Mouse (Mus musculus) liver, adult 2 months (tissue): Measurements from ENCODE around the gene Gm10837. TPM values are rescaled to one million over a fixed set of nuclear protein-coding genes. Genes with fewer than 3 reads are reported as not detected.
"Not testable (repeated sequence)": the region's sequence is repeated elsewhere in the genome, so short reads cannot be mapped to it uniquely, and the experiment has no call there.

Experiments
- DNase-seq: peaks from one replicate; pipeline ENCODE4 v3.0.0-alpha.2; 2011; ENCODE audit warnings: low read depth, low spot score; ENCODE audit errors: extremely low read depth
- H3K27ac ChIP-seq: fragments of 200-500 bp; replicated peaks from 2 replicates; pipeline ENCODE4 v1.5.1; 2012; ENCODE audit warnings: low read depth, mild to moderate bottlenecking, control low read depth, inconsistent platforms, low read length; ENCODE audit not compliant: insufficient read depth
- H3K27me3 ChIP-seq: fragments of 200-500 bp; 2 replicates; pipeline ENCODE4 v1.6.1; 2012; ENCODE audit warnings: mild to moderate bottlenecking, moderate library complexity, low read length, inconsistent platforms; ENCODE audit not compliant: control insufficient read depth, insufficient read depth
- H3K36me3 ChIP-seq: fragments of 200-500 bp; 2 replicates; pipeline ENCODE4 v1.6.1; 2012; ENCODE audit warnings: low read length, inconsistent platforms; ENCODE audit not compliant: control insufficient read depth, insufficient read depth
- H3K4me1 ChIP-seq: fragments of 200-500 bp; 2 replicates; pipeline ENCODE4 v1.6.1; 2011; ENCODE audit warnings: low read length; ENCODE audit not compliant: control insufficient read depth, insufficient read depth
- H3K4me3 ChIP-seq: fragments of 200-500 bp; 2 replicates; pipeline ENCODE4 v1.5.1; 2011; ENCODE audit warnings: low read depth, mild to moderate bottlenecking, control low read depth, low read length, moderate library complexity; ENCODE audit not compliant: insufficient read depth
- H3K79me2 ChIP-seq: fragments of 200-500 bp; 2 replicates; pipeline ENCODE4 v1.6.1; 2012; ENCODE audit warnings: inconsistent platforms, mild to moderate bottlenecking, low read length, moderate library complexity; ENCODE audit not compliant: control insufficient read depth, insufficient read depth
- H3K9ac ChIP-seq: fragments of 200-500 bp; 2 replicates; pipeline ENCODE4 v1.6.1; 2012; ENCODE audit warnings: low read depth, mild to moderate bottlenecking, control low read depth, inconsistent platforms, low read length
- CTCF ChIP-seq: fragments of 200-500 bp; IDR thresholded peaks from 2 replicates; pipeline ENCODE4 v1.5.1; 2011; ENCODE audit warnings: low read depth, low read length, control low read depth
- POLR2A ChIP-seq: fragments of 200-500 bp; IDR thresholded peaks from 2 replicates; pipeline ENCODE4 v1.6.1; 2011; ENCODE audit warnings: low read length, control low read depth; ENCODE audit not compliant: insufficient read depth; ENCODE audit errors: extremely low read depth
- WGBS: fragments of 180-500 bp; shearing (Covaris S2); methylation state at CpG from one replicate; pipeline ENCODE4 v1.1.7; 2018; 5-methylcytosine and 5-hydroxymethylcytosine counted together
- polyA plus RNA-seq: library from polyadenylated mRNA; depleted of rRNA; stranded (reverse); fragments of >200 nt; gene quantifications from 2 replicates; pipeline ENCODE4 v1.2.3, GENCODE M21; 2012
- total RNA-seq: library from RNA; depleted of rRNA; stranded (reverse); fragments of >200 nt; gene quantifications from 2 replicates; pipeline ENCODE4 v1.2.3, GENCODE M21; 2014

Gene Gm10837
- total and polyA plus RNA-seq, 2 experiments: not detected

DNA sequence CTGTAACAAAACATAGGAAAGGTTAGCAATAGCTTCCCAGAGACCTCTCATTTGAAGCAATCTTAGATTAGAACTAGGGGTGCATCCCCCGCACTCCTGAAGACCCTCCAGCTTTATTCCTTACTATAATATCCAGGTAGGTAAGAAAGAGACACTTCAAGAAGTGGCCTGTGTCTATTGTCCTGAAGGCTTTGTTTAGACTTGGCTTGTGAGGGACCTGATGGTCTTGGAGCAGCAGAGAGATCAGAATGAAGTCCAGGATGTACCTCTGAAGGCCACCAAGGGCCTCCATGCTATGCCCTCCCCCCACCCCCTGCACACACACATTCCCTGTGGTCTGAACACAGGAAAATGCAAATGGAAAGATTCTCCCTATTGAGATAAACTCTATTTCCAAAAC, 30.6 kb upstream of the Gm10837 start:
- Histone ChIP-seq H3K27ac (no peak overlapping the region), H3K9ac (no peak overlapping the region), H3K4me3 (no peak overlapping the region), H3K79me2 (no peaks in the 10 kb centered on the region), H3K4me1 (peaks cover 3% of the 10 kb centered on the region; the same call in 1 of the 2 replicates), H3K27me3 (peaks cover 15% of the 10 kb centered on the region), H3K36me3 (no peaks in the 10 kb centered on the region)
- TF ChIP-seq CTCF (no peak), POLR2A (no peak)
- DNase-seq: no peak
- WGBS: 94% methylated on average over 1 of the region's 1 CpGs

DNA sequence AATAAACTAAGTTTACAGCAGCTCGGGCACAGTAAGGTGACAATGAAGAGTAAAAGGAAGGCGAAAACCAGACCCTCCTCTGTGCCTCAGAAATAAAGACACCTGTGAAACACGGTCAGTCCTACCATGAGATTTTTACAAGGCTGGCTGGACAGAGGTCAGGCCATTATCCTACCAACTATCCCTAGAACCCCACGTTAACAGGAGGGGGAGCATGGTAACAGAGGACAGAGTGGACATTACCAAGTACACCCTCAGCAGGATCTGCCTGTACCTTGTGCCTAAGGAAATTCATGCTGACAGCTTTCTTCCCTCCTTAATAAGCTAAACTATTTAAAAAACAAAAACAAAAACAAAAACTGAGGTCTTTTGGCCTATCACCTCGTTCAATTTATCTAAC, 30.2 kb upstream of the Gm10837 start:
- no peak overlapping the region for H3K4me3 ChIP-seq
- no peak overlapping the region for H3K9ac ChIP-seq
- H3K27ac ChIP-seq: no peak overlapping the region
- 79% methylated on average over 5 of the region's 5 CpGs for WGBS
- peaks cover 3% of the 10 kb centered on the region; the same call in 1 of the 2 replicates for H3K4me1 ChIP-seq
- no peaks in the 10 kb centered on the region for H3K79me2 ChIP-seq
- no peaks in the 10 kb centered on the region for H3K36me3 ChIP-seq
- no peak for DNase-seq
- peaks cover 20% of the 10 kb centered on the region for H3K27me3 ChIP-seq
- no peak for TF ChIP-seq POLR2A
- no peak for TF ChIP-seq CTCF

DNA sequence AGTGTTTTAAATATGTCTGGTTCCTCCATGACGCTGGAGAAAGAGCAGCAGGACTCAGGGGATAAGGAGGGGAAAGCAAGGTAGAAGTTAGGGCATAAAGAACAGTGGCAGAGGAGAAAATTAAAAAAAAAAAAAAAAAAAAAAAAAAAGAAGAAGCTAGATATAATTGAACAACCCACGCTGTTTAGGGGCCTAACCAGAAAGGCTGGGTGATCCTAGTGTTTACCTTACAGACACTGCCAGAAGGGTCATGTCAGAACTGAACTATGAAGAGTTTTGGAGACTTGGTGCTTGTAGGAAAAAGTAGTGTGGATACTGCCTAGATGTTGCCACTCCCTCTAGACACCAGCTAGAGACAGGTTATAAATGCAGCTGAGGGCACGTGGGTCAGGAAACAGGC, 28.9 kb upstream of the Gm10837 start:
- 87% methylated on average over 3 of the region's 3 CpGs for WGBS
- no peak for DNase-seq
- Histone ChIP-seq H3K36me3 (no peaks in the 10 kb centered on the region), H3K4me1 (peaks cover 5% of the 10 kb centered on the region; the same call in 1 of the 2 replicates), H3K79me2 (no peaks in the 10 kb centered on the region), H3K9ac (no peak overlapping the region), H3K27me3 (peaks cover 20% of the 10 kb centered on the region), H3K4me3 (no peak overlapping the region), H3K27ac (no peak overlapping the region)
- TF ChIP-seq CTCF (no peak), POLR2A (no peak)

DNA sequence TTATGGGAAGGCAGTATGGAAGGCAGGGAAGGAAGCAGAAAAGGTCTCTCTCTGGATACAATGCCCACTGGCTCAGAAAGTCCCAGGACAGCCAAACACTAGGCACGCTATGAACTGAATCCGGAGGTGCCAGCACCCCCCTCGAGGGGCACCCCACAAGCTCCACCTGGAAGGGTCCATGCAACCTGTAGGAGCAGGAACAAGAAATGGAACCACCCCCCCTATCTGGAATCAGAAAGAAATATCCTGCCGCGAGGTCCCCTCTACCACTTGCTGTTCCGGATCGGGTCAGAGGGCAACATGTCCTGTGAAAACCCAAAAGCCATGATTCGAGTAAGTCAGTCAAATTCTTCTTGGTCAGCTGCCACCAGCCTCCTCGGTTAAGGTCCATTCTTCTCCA, 28.4 kb upstream of the Gm10837 start:
- H3K79me2 ChIP-seq: no peaks in the 10 kb centered on the region
- peaks cover 5% of the 10 kb centered on the region; the same call in 1 of the 2 replicates for H3K4me1 ChIP-seq
- WGBS: 68% methylated on average over 9 of the region's 9 CpGs
- H3K27ac ChIP-seq: no peak overlapping the region
- no peak for DNase-seq
- H3K36me3 ChIP-seq: no peaks in the 10 kb centered on the region
- H3K27me3 ChIP-seq: peaks cover 20% of the 10 kb centered on the region
- H3K4me3 ChIP-seq: no peak overlapping the region
- TF ChIP-seq CTCF: no peak
- no peak for TF ChIP-seq POLR2A
- no peak overlapping the region for H3K9ac ChIP-seq

DNA sequence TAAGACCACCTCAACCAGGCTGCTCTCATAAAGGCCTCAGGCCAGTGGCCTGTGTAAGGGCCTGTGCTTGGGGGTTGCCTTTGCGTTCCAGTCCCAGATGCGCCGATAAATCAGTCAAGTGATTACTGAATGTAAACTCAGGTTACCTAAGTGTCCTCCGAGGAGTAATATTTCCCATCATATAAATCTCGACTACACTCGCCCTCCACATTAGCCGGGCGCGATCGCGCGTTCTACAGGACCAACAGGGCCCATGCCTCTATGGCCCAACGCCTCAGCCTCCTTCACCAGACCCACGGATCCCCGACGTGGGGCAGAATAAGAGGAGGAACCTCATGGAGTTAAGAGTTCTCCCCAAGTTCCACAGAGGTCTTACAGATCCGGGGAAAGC, 27.7 kb upstream of the Gm10837 start:
- no peaks in the 10 kb centered on the region for H3K36me3 ChIP-seq
- no peak for DNase-seq
- H3K4me1 ChIP-seq: peaks cover 5% of the 10 kb centered on the region; the same call in 1 of the 2 replicates
- H3K27me3 ChIP-seq: peaks cover 20% of the 10 kb centered on the region
- no peak for TF ChIP-seq CTCF
- TF ChIP-seq POLR2A: no peak
- H3K27ac ChIP-seq: no peak overlapping the region
- no peak overlapping the region for H3K9ac ChIP-seq
- no peaks in the 10 kb centered on the region for H3K79me2 ChIP-seq
- 47% methylated on average over 17 of the region's 17 CpGs for WGBS
- no peak overlapping the region for H3K4me3 ChIP-seq

DNA sequence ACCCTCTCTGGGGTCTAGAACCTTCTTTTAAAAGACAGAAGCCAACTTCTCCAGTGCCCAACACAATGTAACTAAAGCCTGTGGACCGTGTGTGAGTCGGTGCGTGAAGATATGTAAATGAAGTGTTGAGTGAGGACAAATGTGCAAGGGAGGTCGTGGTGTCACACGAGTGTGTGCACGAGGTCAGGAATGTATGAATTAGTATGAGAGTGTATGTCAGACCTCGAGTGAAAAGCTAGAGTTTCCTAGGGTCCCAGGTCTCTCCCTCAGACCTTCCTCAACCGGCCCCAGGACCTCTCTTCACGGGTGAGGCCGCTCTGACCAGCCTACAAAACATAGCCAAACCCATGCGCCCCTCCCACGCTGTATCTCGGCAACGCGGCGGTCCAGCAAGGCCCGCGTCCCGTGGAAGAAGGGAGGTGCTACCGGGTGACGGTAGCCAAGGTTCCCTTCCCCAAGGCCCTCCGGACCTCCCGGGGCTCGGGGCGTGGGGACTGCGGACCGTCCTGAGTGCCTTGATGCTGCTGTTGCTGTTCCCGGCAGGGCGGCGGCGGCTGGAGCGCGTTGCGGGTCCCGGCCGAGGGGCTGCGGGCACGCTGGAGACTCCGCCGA, 27.2 kb upstream of the Gm10837 start:
- H3K4me3 ChIP-seq: peak overlapping the region; percentile 32; the same call in 1 of the 2 replicates

DNA sequence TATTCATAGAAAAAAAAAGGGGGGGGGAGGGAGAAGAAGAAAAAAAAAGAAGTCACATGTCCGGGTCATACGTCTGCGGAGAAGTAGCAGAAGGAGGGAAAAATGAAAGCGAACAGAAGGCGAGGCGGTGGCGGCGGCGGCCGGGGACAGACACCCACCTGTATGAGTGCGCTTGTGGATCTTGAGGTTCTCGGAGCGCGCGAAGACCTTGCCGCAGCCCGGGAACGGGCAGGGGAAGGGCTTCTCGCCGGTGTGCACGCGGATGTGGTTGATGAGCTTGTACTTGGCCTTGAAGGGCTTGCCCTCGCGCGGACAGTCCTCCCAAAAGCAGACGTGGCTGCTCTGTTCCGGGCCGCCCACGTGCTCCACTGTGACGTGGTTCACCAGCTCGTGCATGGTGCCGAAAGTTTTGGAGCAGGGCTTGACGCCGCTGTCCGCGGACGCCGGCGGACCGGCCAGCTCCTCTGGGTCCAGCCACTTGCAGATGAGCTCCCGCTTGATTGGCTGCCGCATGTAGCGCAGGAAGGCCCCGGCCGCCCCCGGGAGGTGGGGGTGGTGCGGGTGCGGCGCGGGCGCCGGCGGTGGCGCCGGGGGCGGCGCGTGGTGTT, 26.5 kb upstream of the Gm10837 start:
- Histone ChIP-seq H3K4me3 (peak overlapping the region; percentile 32; the same call in 1 of the 2 replicates), H3K27me3 (peaks cover 21% of the 10 kb centered on the region)
- not testable (repeated sequence) for H3K27ac ChIP-seq, H3K9ac ChIP-seq, H3K36me3 ChIP-seq, H3K79me2 ChIP-seq, H3K4me1 ChIP-seq
- WGBS: 1% methylated on average over 58 of the region's 58 CpGs
- peak; percentile 58 for DNase-seq

More for the DNA sequence above, 27.2 kb upstream of the Gm10837 start:
- Histone ChIP-seq H3K9ac (no peak overlapping the region), H3K36me3 (no peaks in the 10 kb centered on the region), H3K4me1 (peaks cover 5% of the 10 kb centered on the region; the same call in 1 of the 2 replicates), H3K79me2 (no peaks in the 10 kb centered on the region), H3K27ac (no peak overlapping the region), H3K27me3 (peaks cover 20% of the 10 kb centered on the region)
- 7% methylated on average over 40 of the region's 40 CpGs for WGBS
- no peak for TF ChIP-seq POLR2A
- TF ChIP-seq CTCF: no peak
- no peak for DNase-seq
